Mouse (Mus musculus) MEL (cell line): ENCODE measurements around the gene Cd300lf. TPM values are rescaled to one million over a fixed set of nuclear protein-coding genes. Genes with fewer than 3 reads are reported as not detected.

ENCODE experiments used
- DNase-seq: peaks from one replicate; pipeline ENCODE4 v3.0.0; 2011; ENCODE audit warnings: low read depth, low spot score
- H3K27ac ChIP-seq: 2 replicates; pipeline ENCODE4 v1.5.1; 2012; ENCODE audit warnings: low read depth, mild to moderate bottlenecking, control low read depth, low read length, moderate library complexity; ENCODE audit not compliant: control insufficient read depth
- H3K27me3 ChIP-seq, 2 experiments: fragments of 150-350 bp in 1 of 2; sonication (generic) in 1 of 2; 2 replicates each; pipeline ENCODE4 v1.6.1; 2012; ENCODE audit warnings: low read length in 2 of 2, mild to moderate bottlenecking in 2 of 2, improper control_type of control experiment in 1 of 2, moderate library complexity in 1 of 2; ENCODE audit not compliant: insufficient read depth in 2 of 2, control insufficient read depth in 1 of 2
- H3K36me3 ChIP-seq, 2 experiments: 2 replicates each; pipeline ENCODE4 v1.6.1; 2012 to 2014; ENCODE audit warnings: low read length in 2 of 2, improper control_type of control experiment in 1 of 2, inconsistent platforms in 1 of 2, mild to moderate bottlenecking in 1 of 2; ENCODE audit not compliant: insufficient read depth in 2 of 2, control insufficient read depth in 1 of 2
- H3K4me1 ChIP-seq, 2 experiments: fragments of 150-350 bp in 1 of 2; sonication (generic) in 1 of 2; 2 replicates each; pipeline ENCODE4 v1.6.1; 2012; ENCODE audit warnings: low read length in 2 of 2, improper control_type of control experiment in 1 of 2, mild to moderate bottlenecking in 1 of 2; ENCODE audit not compliant: insufficient read depth in 2 of 2, control insufficient read depth in 1 of 2
- H3K4me3 ChIP-seq, 2 experiments: fragments of 150-350 bp in 1 of 2; sonication (generic) in 1 of 2; 2 replicates each; pipeline ENCODE4 v1.5.1; 2012; ENCODE audit warnings: low read depth in 2 of 2, low read length in 2 of 2, mild to moderate bottlenecking in 2 of 2, moderate library complexity in 2 of 2, control low read depth in 1 of 2, improper control_type of control experiment in 1 of 2; ENCODE audit not compliant: control insufficient read depth in 1 of 2, insufficient read depth in 1 of 2
- H3K79me2 ChIP-seq: 2 replicates; pipeline ENCODE4 v1.6.1; 2012; ENCODE audit warnings: mild to moderate bottlenecking, low read length, moderate library complexity; ENCODE audit not compliant: control insufficient read depth, poor library complexity, insufficient read depth
- H3K9ac ChIP-seq: 2 replicates; pipeline ENCODE4 v1.6.1; 2012; ENCODE audit warnings: low read depth, mild to moderate bottlenecking, control low read depth, low read length, moderate library complexity; ENCODE audit not compliant: control insufficient read depth, poor library complexity, severe bottlenecking
- H3K9me3 ChIP-seq: fragments of 150-350 bp; sonication (generic); replicated peaks from 2 replicates; pipeline ENCODE4 v1.6.1; 2012; ENCODE audit warnings: mild to moderate bottlenecking, low read length, improper control_type of control experiment, moderate library complexity; ENCODE audit not compliant: insufficient read depth
- BHLHE40 ChIP-seq: IDR thresholded peaks from 2 replicates; pipeline ENCODE4 v1.6.1; 2012; ENCODE audit warnings: low read depth, mild to moderate bottlenecking, inconsistent platforms, low read length, improper control_type of control experiment, borderline replicate concordance
- CTCF ChIP-seq, 3 experiments: IDR thresholded peaks in 2 of 3; conservative IDR thresholded peaks in 1 of 3; 2 replicates each; pipeline ENCODE4 v1.5.1; 2011 to 2012; ENCODE audit warnings: low read length in 3 of 3, low read depth in 2 of 3, mild to moderate bottlenecking in 2 of 3, improper control_type of control experiment in 1 of 3, inconsistent platforms in 1 of 3, mixed read lengths in 1 of 3, moderate library complexity in 1 of 3; ENCODE audit not compliant: control insufficient read depth in 1 of 3, insufficient read depth in 1 of 3, poor library complexity in 1 of 3, severe bottlenecking in 1 of 3
- E2F4 ChIP-seq: IDR thresholded peaks from 2 replicates; pipeline ENCODE4 v1.6.1; 2011; ENCODE audit warnings: low read depth, low read length, improper control_type of control experiment, borderline replicate concordance
- EP300 ChIP-seq, 2 experiments: IDR thresholded peaks; 2 replicates each; pipeline ENCODE4 v1.6.1; 2011; ENCODE audit warnings: improper control_type of control experiment in 2 of 2, low read length in 2 of 2, low read depth in 1 of 2, mild to moderate bottlenecking in 1 of 2
- ETS1 ChIP-seq: IDR thresholded peaks from 2 replicates; pipeline ENCODE4 v1.6.1; 2012; ENCODE audit warnings: low read depth, mild to moderate bottlenecking, inconsistent platforms, low read length, improper control_type of control experiment, moderate library complexity
- GABPA ChIP-seq: IDR thresholded peaks from 2 replicates; pipeline ENCODE4 v1.6.1; 2012; ENCODE audit warnings: low read depth, mild to moderate bottlenecking, inconsistent platforms, low read length, improper control_type of control experiment, moderate library complexity
- GATA1 ChIP-seq: IDR thresholded peaks from 2 replicates; pipeline ENCODE4 v1.6.1; 2011; ENCODE audit warnings: low read depth, low read length, improper control_type of control experiment
- HCFC1 ChIP-seq: IDR thresholded peaks from 2 replicates; pipeline ENCODE4 v1.6.1; 2012; ENCODE audit warnings: low read depth, mild to moderate bottlenecking, inconsistent platforms, low read length, improper control_type of control experiment, moderate library complexity
- MAZ ChIP-seq: IDR thresholded peaks from 2 replicates; pipeline ENCODE4 v1.6.1; 2012; ENCODE audit warnings: low read depth, mild to moderate bottlenecking, inconsistent platforms, low read length, improper control_type of control experiment
- MEF2A ChIP-seq: IDR thresholded peaks from 2 replicates; pipeline ENCODE4 v1.6.1; 2014; ENCODE audit warnings: low read depth, mild to moderate bottlenecking, inconsistent platforms, low read length, improper control_type of control experiment; ENCODE audit not compliant: poor library complexity, insufficient replicate concordance, severe bottlenecking; ENCODE audit errors: extremely low read depth
- MYB ChIP-seq: IDR thresholded peaks from 2 replicates; pipeline ENCODE4 v1.6.1; 2011; ENCODE audit warnings: mild to moderate bottlenecking, low read depth, low read length, improper control_type of control experiment
- NELFE ChIP-seq: IDR thresholded peaks from 2 replicates; pipeline ENCODE4 v1.6.1; 2011; ENCODE audit warnings: low read depth, low read length, improper control_type of control experiment
- NRF1 ChIP-seq: IDR thresholded peaks from 2 replicates; pipeline ENCODE4 v1.6.1; 2014; ENCODE audit warnings: low read depth, mild to moderate bottlenecking, inconsistent platforms, low read length, improper control_type of control experiment, moderate library complexity; ENCODE audit not compliant: poor library complexity, insufficient read depth, severe bottlenecking
- POLR2A ChIP-seq, 2 experiments: IDR thresholded peaks; 2 replicates each; pipeline ENCODE4 v1.6.1; 2011 to 2012; ENCODE audit warnings: low read length in 2 of 2, mild to moderate bottlenecking in 2 of 2, control low read depth in 1 of 2, improper control_type of control experiment in 1 of 2, low read depth in 1 of 2, moderate library complexity in 1 of 2; ENCODE audit not compliant: control insufficient read depth in 1 of 2, insufficient read depth in 1 of 2, poor library complexity in 1 of 2
- POLR2AphosphoS5 ChIP-seq: IDR thresholded peaks from 2 replicates; pipeline ENCODE4 v1.6.1; 2012; ENCODE audit warnings: low read depth, borderline replicate concordance, mild to moderate bottlenecking, inconsistent platforms, low read length, moderate library complexity, mixed read lengths
- RCOR1 ChIP-seq: IDR thresholded peaks from 2 replicates; pipeline ENCODE4 v1.6.1; 2012; ENCODE audit warnings: low read depth, mild to moderate bottlenecking, inconsistent platforms, low read length, improper control_type of control experiment
- SIN3A ChIP-seq: IDR thresholded peaks from 2 replicates; pipeline ENCODE4 v1.6.1; 2012; ENCODE audit warnings: low read length, improper control_type of control experiment, inconsistent platforms
- SMC3 ChIP-seq: IDR thresholded peaks from 2 replicates; pipeline ENCODE4 v1.6.1; 2011; ENCODE audit warnings: low read depth, low read length, improper control_type of control experiment
- TCF12 ChIP-seq: IDR thresholded peaks from 2 replicates; pipeline ENCODE4 v1.6.1; 2014; ENCODE audit warnings: low read depth, mild to moderate bottlenecking, inconsistent platforms, low read length, improper control_type of control experiment, moderate library complexity
- ZC3H11A ChIP-seq: IDR thresholded peaks from 2 replicates; pipeline ENCODE4 v1.6.1; 2012; ENCODE audit warnings: low read depth, mild to moderate bottlenecking, inconsistent platforms, low read length, improper control_type of control experiment
- ZKSCAN1 ChIP-seq: IDR thresholded peaks from 2 replicates; pipeline ENCODE4 v1.6.1; 2012; ENCODE audit warnings: low read depth, mild to moderate bottlenecking, inconsistent platforms, low read length, improper control_type of control experiment, moderate library complexity
- ZMIZ1 ChIP-seq: IDR thresholded peaks from 2 replicates; pipeline ENCODE4 v1.6.1; 2012; ENCODE audit warnings: low read depth, mild to moderate bottlenecking, inconsistent platforms, low read length, improper control_type of control experiment, moderate library complexity
- ZNF384 ChIP-seq: IDR thresholded peaks from 2 replicates; pipeline ENCODE4 v1.6.1; 2012; ENCODE audit warnings: low read depth, mild to moderate bottlenecking, inconsistent platforms, low read length, improper control_type of control experiment
- polyA plus RNA-seq, 2 experiments: library from polyadenylated mRNA; stranded (reverse) in 1 of 2; unstranded in 1 of 2; fragments of >175 nt in 1 of 2; fragments of >200 nt in 1 of 2; gene quantifications; 2 replicates each; pipeline versions ENCODE4 v1.2.1 to v1.2.4; 2012; ENCODE audit warnings: low replicate concordance in 2 of 2, low read depth in 1 of 2; ENCODE audit not compliant: insufficient read length in 2 of 2, insufficient read depth in 1 of 2, missing spikeins in 1 of 2
- total RNA-seq: library from RNA; depleted of rRNA; stranded (reverse); fragments of 300-350 nt; gene quantifications from 2 replicates; pipeline ENCODE4 v1.2.3, GENCODE M21; 2012

Gene Cd300lf
- total and polyA plus RNA-seq, 3 experiments = 0.12 to 0.46 TPM; not detected in 1

GRCm38 (mm10) chr11:115138597-115139262, 4.9 kb upstream of the Cd300lf start:
- Histone ChIP-seq H3K4me3 (no peak overlapping the region), H3K27me3 (no peaks in the 10 kb centered on the region; a peak in 1 of 4 replicates), H3K36me3 (peaks cover 0 to 2% of the 10 kb centered on the region in 2 experiments; a peak in 2 of 4 replicates), H3K79me2 (no peaks in the 10 kb centered on the region), H3K4me1 (peaks cover 0 to 12% of the 10 kb centered on the region in 2 experiments; a peak in 3 of 4 replicates), H3K9me3 (no peaks in the 10 kb centered on the region), H3K9ac (no peak overlapping the region), H3K27ac (no peak overlapping the region)
- DNase-seq = no peak
- peak; percentile 78; the same call in 1 of the 2 replicates for TF ChIP-seq ZKSCAN1
- TF ChIP-seq MYB = no peak
- TF ChIP-seq POLR2AphosphoS5 = no peak
- no peak for TF ChIP-seq MAZ
- TF ChIP-seq ZMIZ1 = no peak

- peaks cover 0 to 23% of the 10 kb centered on the region in 2 experiments; a peak in 2 of 4 replicates for H3K36me3 ChIP-seq
- H3K4me3 ChIP-seq = no peak overlapping the region
- no peaks in the 10 kb centered on the region for H3K79me2 ChIP-seq
- no peak for TF ChIP-seq NELFE
- no peak for TF ChIP-seq POLR2A (IDR thresholded peaks at IDR 0.05; ENCODE audit: control insufficient read depth in 1 of 2, insufficient read depth in 1 of 2, low read depth in 1 of 2, low read length in 2 of 2, poor library complexity in 1 of 2)
- TF ChIP-seq SMC3 = no peak
- no peak for TF ChIP-seq GATA1
- TF ChIP-seq EP300 (IDR thresholded peaks at IDR 0.05; ENCODE audit: low read depth in 1 of 2, low read length in 2 of 2) = no peak
- no peak for TF ChIP-seq MEF2A
- no peak for TF ChIP-seq MAZ
- TF ChIP-seq ZC3H11A = no peak
- TF ChIP-seq POLR2AphosphoS5 = no peak
- no peak for TF ChIP-seq NRF1
- no peak for TF ChIP-seq RCOR1
- no peak for TF ChIP-seq GABPA
- no peak for TF ChIP-seq BHLHE40
- no peak for TF ChIP-seq E2F4
- TF ChIP-seq ETS1 = no peak
- no peak for TF ChIP-seq SIN3A
- no peak for TF ChIP-seq ZNF384
- no peak for TF ChIP-seq TCF12
- TF ChIP-seq CTCF (IDR thresholded peaks at IDR 0.05 in 2 of 3, conservative IDR thresholded peaks at IDR 0.05 in 1 of 3; ENCODE audit: control insufficient read depth in 1 of 3, insufficient read depth in 1 of 3, low read depth in 2 of 3, low read length in 3 of 3, poor library complexity in 1 of 3, severe bottlenecking in 1 of 3) = no peak
- no peak for TF ChIP-seq HCFC1
- peaks cover 2 to 34% of the 10 kb centered on the region in 2 experiments for H3K4me1 ChIP-seq
- H3K9ac ChIP-seq = no peak overlapping the region
- H3K9me3 ChIP-seq = no peaks in the 10 kb centered on the region
- no peaks in the 10 kb centered on the region; a peak in 1 of 4 replicates for H3K27me3 ChIP-seq
- no peak for DNase-seq
- no peak overlapping the region for H3K27ac ChIP-seq
Observed at GRCm38 (mm10) chr11:115131768-115132381, 1.9 kb downstream of the Cd300lf start.
